Mouse (Mus musculus) neural tube, embryonic 14.5 days (tissue): ENCODE results near the gene Dhx37. TPM values are rescaled to one million over a fixed set of nuclear protein-coding genes. Genes with fewer than 3 reads are reported as not detected.
"Not testable (repeated sequence)": the region's sequence is repeated elsewhere in the genome, so short reads cannot be mapped to it uniquely, and the experiment has no call there.

Experiments used
- ATAC-seq: fragments of 200-750 bp; cut with Nextera tagmentation; 2 replicates; pipeline ENCODE4 v1.8.0; 2017; ENCODE audit warnings: low read depth, mild to moderate bottlenecking, moderate TSS enrichment, moderate library complexity
- H3K27ac ChIP-seq: fragments of 300-500 bp; sonication (generic); 2 replicates; pipeline ENCODE4 v1.5.1; 2014; ENCODE audit warnings: low read depth, mild to moderate bottlenecking, control low read depth, low read length, moderate library complexity, mixed read lengths
- H3K27me3 ChIP-seq: fragments of 300-500 bp; sonication (generic); 2 replicates; pipeline ENCODE4 v1.6.1; 2014; ENCODE audit warnings: low read length; ENCODE audit not compliant: control insufficient read depth, insufficient read depth
- H3K36me3 ChIP-seq: fragments of 300-500 bp; sonication (generic); 2 replicates; pipeline ENCODE4 v1.6.1; 2014; ENCODE audit warnings: low read length, mixed read lengths; ENCODE audit not compliant: control insufficient read depth, insufficient read depth
- H3K4me1 ChIP-seq: fragments of 300-500 bp; sonication (generic); 2 replicates; pipeline ENCODE4 v1.6.1; 2014; ENCODE audit warnings: low read length; ENCODE audit not compliant: control insufficient read depth, insufficient read depth
- H3K4me2 ChIP-seq: fragments of 300-500 bp; sonication (generic); 2 replicates; pipeline ENCODE4 v1.6.1; 2014; ENCODE audit warnings: mild to moderate bottlenecking, low read depth, low read length, control low read depth
- H3K4me3 ChIP-seq: fragments of 300-500 bp; sonication (generic); 2 replicates; pipeline ENCODE4 v1.5.1; 2014; ENCODE audit warnings: low read depth, low read length, control low read depth, mixed read lengths
- H3K9ac ChIP-seq: fragments of 300-500 bp; sonication (generic); replicated peaks from 2 replicates; pipeline ENCODE4 v1.6.1; 2014; ENCODE audit warnings: low read depth, mild to moderate bottlenecking, control low read depth, low read length, mixed read lengths
- H3K9me3 ChIP-seq: fragments of 300-500 bp; sonication (generic); 2 replicates; pipeline ENCODE4 v1.6.1; 2016; ENCODE audit warnings: low read length; ENCODE audit not compliant: control insufficient read depth
- WGBS: fragments of 180-500 bp; shearing (Covaris S2); extraction: QIAGEN DNeasy Blood & Tissue Kit; methylation state at CpG from one replicate; pipeline ENCODE4 v1.1.7; 2014; 5-methylcytosine and 5-hydroxymethylcytosine counted together
- polyA plus RNA-seq: library from polyadenylated mRNA; unstranded; fragments of >200 nt; fragmentation: Nextera tagmentation; extraction: Ambion mirVana; gene quantifications from 2 replicates; pipeline ENCODE4 v1.2.1, GENCODE M21; 2014

Gene Dhx37
- polyA plus RNA-seq, 1 experiment from 2014 or later: 8.5 TPM

GRCm38 (mm10) chr5:125419124-125419523 is 14.8 kb downstream of the Dhx37 start:
- no peak for ATAC-seq
- H3K4me2 ChIP-seq: no peak overlapping the region
- WGBS: 87% methylated on average over 11 of the region's 11 CpGs
- H3K4me3 ChIP-seq: no peak overlapping the region
- no peak overlapping the region for H3K9ac ChIP-seq
- H3K36me3 ChIP-seq: peaks cover 67% of the 10 kb centered on the region
- no peaks in the 10 kb centered on the region for H3K27me3 ChIP-seq
- no peak overlapping the region for H3K27ac ChIP-seq
- H3K9me3 ChIP-seq: no peaks in the 10 kb centered on the region
- H3K4me1 ChIP-seq: no peaks in the 10 kb centered on the region

- no peak for ATAC-seq
- no peak overlapping the region for H3K4me3 ChIP-seq
- H3K27ac ChIP-seq: no peak overlapping the region
- no peak overlapping the region for H3K4me2 ChIP-seq
- no peaks in the 10 kb centered on the region for H3K9me3 ChIP-seq
- no peaks in the 10 kb centered on the region for H3K27me3 ChIP-seq
- H3K4me1 ChIP-seq: no peaks in the 10 kb centered on the region
- WGBS: 91% methylated on average over 12 of the region's 12 CpGs
- H3K36me3 ChIP-seq: peaks cover 65% of the 10 kb centered on the region
- no peak overlapping the region for H3K9ac ChIP-seq
These were observed 15.3 kb downstream of the Dhx37 start for GRCm38 (mm10) chr5:125418636-125419035.

- Histone ChIP-seq H3K4me2 (no peak overlapping the region), H3K4me1 (no peaks in the 10 kb centered on the region), H3K27me3 (no peaks in the 10 kb centered on the region), H3K9ac (no peak overlapping the region), H3K36me3 (peaks cover 59% of the 10 kb centered on the region), H3K9me3 (no peaks in the 10 kb centered on the region), H3K4me3 (no peak overlapping the region), H3K27ac (no peak overlapping the region)
- WGBS: 93% methylated on average over 8 of the region's 8 CpGs
- no peak for ATAC-seq
These were observed 17.7 kb downstream of the Dhx37 start for GRCm38 (mm10) chr5:125416183-125416582.

- no peak overlapping the region for H3K9ac ChIP-seq
- 76% methylated on average over 4 of the region's 4 CpGs for WGBS
- ATAC-seq: no peak
- H3K4me1 ChIP-seq: no peaks in the 10 kb centered on the region
- H3K36me3 ChIP-seq: peaks cover 44% of the 10 kb centered on the region
- no peaks in the 10 kb centered on the region for H3K9me3 ChIP-seq
- H3K27me3 ChIP-seq: no peaks in the 10 kb centered on the region
- no peak overlapping the region for H3K4me2 ChIP-seq
- H3K27ac ChIP-seq: no peak overlapping the region
- H3K4me3 ChIP-seq: no peak overlapping the region
These were observed 20.2 kb downstream of the Dhx37 start for GRCm38 (mm10) chr5:125413763-125414162.

GRCm38 (mm10) chr5:125412536-125412935 is 21.4 kb downstream of the Dhx37 start:
- WGBS: 91% methylated on average over 8 of the region's 8 CpGs
- not testable (repeated sequence) for H3K4me3 ChIP-seq, ATAC-seq, H3K9ac ChIP-seq, H3K9me3 ChIP-seq, H3K4me2 ChIP-seq, H3K27ac ChIP-seq, H3K27me3 ChIP-seq, H3K4me1 ChIP-seq
- H3K36me3 ChIP-seq: peaks cover 31% of the 10 kb centered on the region

GRCm38 (mm10) chr5:125411972-125412530 is 21.9 kb downstream of the Dhx37 start:
- no peak overlapping the region for H3K9ac ChIP-seq
- peaks cover 27% of the 10 kb centered on the region for H3K36me3 ChIP-seq
- H3K27me3 ChIP-seq: no peaks in the 10 kb centered on the region
- H3K4me2 ChIP-seq: no peak overlapping the region
- no peak for ATAC-seq
- 64% methylated on average over 5 of the region's 5 CpGs for WGBS
- peaks cover 3% of the 10 kb centered on the region for H3K4me1 ChIP-seq
- no peak overlapping the region for H3K27ac ChIP-seq
- H3K4me3 ChIP-seq: no peak overlapping the region
- H3K9me3 ChIP-seq: no peaks in the 10 kb centered on the region

- WGBS: 9% methylated on average over 20 of the region's 20 CpGs
- Histone ChIP-seq H3K36me3 (peaks cover 2% of the 10 kb centered on the region), H3K27ac (no peak overlapping the region), H3K4me1 (peaks cover 7% of the 10 kb centered on the region), H3K4me2 (peak overlapping the region; percentile 32; the same call in 1 of the 2 replicates), H3K9ac (no peak overlapping the region), H3K9me3 (no peaks in the 10 kb centered on the region), H3K27me3 (no peaks in the 10 kb centered on the region), H3K4me3 (peak overlapping the region; percentile 18)
- 0 out of 2 replicates have a peak, but pooled peaks have one; percentile 39 for ATAC-seq
These were observed 24.4 kb downstream of the Dhx37 start for GRCm38 (mm10) chr5:125409348-125410090.

- peak; percentile 50; the same call in 1 of the 2 replicates for ATAC-seq
- H3K36me3 ChIP-seq: no peaks in the 10 kb centered on the region
- H3K4me3 ChIP-seq: peak overlapping the region; percentile 18
- peaks cover 7% of the 10 kb centered on the region for H3K4me1 ChIP-seq
- no peaks in the 10 kb centered on the region for H3K9me3 ChIP-seq
- no peaks in the 10 kb centered on the region for H3K27me3 ChIP-seq
- no peak overlapping the region for H3K9ac ChIP-seq
- 1% methylated on average over 13 of the region's 13 CpGs for WGBS
- no peak overlapping the region for H3K27ac ChIP-seq
- peak overlapping the region; percentile 32; the same call in 1 of the 2 replicates for H3K4me2 ChIP-seq
These were observed 25.1 kb downstream of the Dhx37 start for GRCm38 (mm10) chr5:125408842-125409241.

GRCm38 (mm10) chr5:125407910-125408575 is 25.9 kb downstream of the Dhx37 start:
- H3K9ac ChIP-seq: no peak overlapping the region
- WGBS: 76% methylated on average over 14 of the region's 14 CpGs
- no peak overlapping the region for H3K4me3 ChIP-seq
- no peaks in the 10 kb centered on the region for H3K27me3 ChIP-seq
- H3K27ac ChIP-seq: no peak overlapping the region
- no peaks in the 10 kb centered on the region for H3K36me3 ChIP-seq
- no peak overlapping the region for H3K4me2 ChIP-seq
- no peak for ATAC-seq
- peaks cover 7% of the 10 kb centered on the region for H3K4me1 ChIP-seq
- no peaks in the 10 kb centered on the region for H3K9me3 ChIP-seq
